Mouse (Mus musculus) skeletal muscle tissue, adult 2 months (tissue): ENCODE data around the gene Ears2.

Experiments
- DNase-seq: peaks from one replicate; pipeline ENCODE4 v3.0.0-alpha.2; 2012; ENCODE audit warnings: low read depth, low spot score

Ears2 gene

DNA sequence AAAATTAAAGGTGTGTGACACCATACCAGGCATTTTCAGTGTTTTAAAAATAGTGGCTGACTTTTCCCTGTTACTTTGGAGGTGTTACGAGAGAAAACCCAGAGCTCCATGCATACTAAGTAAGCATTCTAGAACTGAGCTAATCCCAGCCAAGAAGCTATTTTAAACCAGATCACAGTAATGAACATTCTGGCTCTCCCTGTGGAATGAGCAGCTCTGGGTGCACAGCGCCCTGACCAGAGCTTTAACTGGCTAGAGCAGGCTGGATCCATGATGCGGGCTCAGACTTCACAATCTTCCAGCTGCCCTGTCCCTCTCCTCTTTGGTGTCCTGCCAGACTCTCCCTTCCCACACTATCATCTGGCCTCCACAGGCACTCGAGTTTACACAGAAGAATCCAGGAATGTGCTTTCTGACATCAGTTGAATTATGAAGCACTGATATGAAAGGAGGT is 21.9 kb downstream of the Ears2 start:
- peak; percentile 58 for DNase-seq

- no peak for DNase-seq
Observed at GRCm38 (mm10) chr7:122044106-122044505, 23.0 kb downstream of the Ears2 start.

DNA sequence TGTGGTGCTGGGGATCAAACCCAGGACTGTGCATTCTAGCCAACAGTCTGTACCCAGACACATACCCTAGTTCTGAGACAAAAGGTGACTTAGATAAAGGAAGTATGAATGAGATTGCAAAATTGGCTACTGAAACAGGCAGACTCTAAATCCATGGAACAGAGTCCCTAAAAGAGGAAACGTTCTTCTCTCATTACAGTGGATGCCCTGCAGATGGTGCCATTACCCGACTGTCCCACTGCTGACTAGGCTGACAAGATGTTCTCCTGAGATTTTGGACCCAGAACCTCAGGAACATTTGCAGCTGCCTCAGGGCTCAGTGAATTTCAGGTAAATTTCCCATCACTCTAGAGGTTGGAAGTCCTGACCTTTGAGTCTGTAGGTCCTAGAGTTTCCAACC is 32.7 kb downstream of the Ears2 start:
- no peak for DNase-seq

DNA sequence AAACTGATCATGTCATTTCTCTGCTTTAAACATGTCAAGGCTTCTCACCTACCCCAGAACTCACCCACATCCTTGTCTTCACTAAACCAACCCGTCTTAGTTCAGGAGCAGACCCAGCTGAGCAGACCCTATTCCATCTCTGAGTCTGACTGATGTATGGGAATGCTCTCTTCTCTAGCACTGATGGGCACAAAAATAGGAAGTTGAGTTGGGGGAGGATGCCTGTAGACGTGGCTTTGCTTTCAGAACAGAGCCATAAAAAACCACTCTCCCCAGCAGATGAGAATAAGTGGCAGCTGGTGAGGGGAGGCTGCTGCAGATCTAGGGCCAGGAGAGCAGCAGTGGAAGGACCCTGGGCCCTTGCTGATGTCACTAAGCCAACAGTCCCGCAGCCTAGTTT is 33.7 kb downstream of the Ears2 start:
- no peak for DNase-seq

DNA sequence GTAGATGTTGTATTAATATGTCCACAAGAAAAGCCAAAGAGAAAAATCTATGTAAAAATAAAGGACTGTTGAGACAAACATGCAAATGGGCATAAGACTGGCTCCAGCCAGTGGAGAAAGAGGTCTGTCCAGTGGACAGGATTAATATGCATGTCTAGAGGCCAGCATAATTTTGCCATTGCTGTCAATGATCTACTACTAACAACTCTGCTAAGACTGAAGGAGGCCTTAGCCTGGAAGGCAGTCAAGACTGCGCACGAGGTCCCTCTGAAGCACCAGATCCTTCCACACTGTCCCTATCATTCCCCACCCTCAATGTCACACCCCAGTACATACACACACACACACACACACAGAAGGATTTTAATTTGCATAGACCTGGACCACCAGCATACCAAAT is 44.9 kb downstream of the Ears2 start:
- no peak for DNase-seq

DNA sequence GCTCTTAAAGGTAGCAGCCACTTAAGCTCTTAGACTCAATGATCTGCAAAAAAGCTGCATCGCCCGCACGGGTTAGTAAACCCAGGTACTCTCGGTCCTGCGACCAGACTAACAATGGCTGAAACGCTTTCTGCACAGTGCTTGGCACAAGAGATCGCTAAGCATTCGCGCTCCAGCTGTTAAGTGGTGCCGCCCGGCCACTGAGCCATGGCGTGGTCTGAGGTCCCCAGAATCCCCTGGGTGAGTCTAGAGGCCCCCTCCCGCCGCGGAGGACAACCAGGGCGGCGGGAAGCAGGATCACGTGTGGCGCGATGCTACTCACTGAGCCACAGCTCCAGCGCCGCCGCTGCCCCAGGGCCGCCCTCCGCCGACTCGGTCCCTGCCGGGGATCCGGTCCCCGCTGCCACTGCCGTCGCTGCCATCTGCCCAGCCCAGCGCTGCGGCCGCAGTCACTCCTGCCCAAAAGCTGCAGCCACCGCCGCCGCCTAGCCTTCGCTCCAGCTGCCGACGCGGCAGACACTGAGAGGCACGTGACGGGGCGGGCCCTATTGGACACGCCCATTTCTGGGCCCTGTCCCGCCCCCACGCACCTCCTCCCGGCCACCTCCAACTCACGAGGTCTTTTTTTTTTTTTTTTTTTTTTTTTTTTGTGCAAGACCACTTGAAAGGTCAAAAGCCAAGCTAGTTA is 46.3 kb downstream of the Ears2 start, which contains the start of gene Gga2:
Gene Gga2, minus strand, starts transcription at position 556 of the 688 bp plus-strand sequence.
- DNase-seq, result peak; percentile 84

DNA sequence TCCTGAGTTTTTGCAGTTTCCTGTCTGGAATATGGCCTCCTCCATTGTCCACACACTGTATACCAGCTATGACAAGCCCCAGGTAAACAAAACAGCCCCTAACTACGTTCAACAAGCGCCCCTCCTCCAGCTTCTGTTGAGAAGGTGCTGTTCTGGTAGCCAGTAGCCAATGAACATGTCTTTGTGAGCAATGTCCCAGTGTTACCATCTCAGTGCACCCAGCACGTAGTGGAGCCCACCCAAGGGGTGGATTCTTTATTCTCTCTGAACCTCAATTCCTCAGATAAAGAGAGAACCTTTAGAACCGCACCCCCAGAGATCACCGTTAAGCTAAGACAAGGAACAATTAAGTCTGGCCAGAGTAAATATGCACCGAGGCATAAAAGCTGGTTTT is 46.8 kb downstream of the Ears2 start:
- no peak for DNase-seq

DNA sequence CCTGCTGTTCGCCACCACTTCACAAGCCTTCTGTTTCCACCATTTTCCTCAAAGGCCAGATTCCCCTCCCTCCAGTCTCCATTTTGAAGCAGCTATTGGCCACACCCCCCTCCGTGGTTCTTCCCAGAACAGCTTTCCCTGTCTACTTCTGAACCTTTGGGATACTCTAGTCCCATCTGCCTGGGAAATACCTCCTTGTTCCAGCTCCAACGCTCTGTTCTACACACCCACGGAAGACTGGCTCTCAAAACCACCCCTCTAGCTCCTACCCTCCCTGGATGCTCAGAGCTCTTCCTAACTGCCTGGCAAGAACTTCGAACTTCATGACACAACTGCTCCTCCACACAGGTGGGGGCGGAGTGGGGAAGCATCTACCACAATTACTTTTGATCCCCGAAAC is 48.1 kb downstream of the Ears2 start:
- DNase-seq, result no peak

GRCm38 (mm10) chr7:122018247-122018646 is 48.8 kb downstream of the Ears2 start:
- no peak for DNase-seq

DNA sequence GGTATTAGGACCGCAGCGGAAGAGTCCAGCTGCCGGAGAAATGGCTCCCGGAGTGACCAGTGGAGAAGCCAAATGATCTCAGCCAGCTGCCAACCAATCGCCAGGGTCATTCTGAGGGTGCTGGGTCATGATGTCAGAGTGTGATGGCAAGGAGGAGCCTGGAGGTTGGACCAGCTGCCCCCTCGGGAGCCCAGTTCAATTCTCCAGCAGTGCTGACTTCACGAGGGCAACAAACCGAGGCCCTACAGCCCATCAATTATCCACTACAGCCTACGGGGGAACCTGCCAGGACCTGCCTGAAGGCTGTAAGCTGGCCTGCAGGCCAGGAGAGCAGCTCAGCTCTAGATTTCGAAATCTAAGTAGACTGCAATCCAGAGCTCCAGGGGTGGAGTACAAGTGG is 51.3 kb downstream of the Ears2 start:
- peak; percentile 47 for DNase-seq

DNA sequence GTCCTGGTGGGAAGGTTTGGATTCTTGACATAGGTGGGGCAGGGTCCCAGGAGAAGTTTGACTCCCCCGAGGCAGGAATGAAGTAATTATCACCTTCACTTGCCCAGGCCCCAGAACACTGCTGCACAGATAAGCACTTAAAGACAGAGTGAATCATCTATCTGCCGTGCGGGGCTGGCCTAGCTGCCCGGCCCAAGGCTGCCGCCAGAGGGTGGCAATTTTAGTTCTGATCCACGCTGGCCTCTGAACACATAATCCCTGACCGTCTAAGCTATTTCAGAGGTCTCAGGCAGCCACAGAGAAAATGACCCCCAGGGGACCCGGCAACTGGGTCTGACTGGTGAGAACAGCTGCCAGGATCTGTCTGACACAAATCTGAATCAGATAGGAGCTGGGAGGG is 52.0 kb downstream of the Ears2 start:
- peak; percentile 24 for DNase-seq

DNA sequence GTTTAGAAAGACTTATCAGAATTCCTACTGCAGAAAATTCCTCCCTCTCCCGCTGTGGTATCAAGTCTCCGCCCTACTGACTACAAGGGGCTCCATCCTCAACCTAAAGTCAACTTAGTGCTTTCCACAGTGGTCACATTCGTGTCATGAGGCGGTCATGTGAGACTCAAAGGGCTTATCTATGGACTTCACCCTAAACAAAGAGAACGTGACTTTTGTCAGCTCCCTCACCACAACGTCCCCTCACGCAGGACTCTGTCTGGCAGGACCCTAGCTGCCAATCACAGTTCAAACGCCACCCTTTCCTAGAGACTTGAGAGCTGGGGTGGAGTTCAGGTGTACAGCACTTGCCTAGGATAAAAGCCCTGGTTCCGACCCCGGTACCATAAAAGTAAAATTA is 54.1 kb downstream of the Ears2 start:
- DNase-seq, result no peak

DNA sequence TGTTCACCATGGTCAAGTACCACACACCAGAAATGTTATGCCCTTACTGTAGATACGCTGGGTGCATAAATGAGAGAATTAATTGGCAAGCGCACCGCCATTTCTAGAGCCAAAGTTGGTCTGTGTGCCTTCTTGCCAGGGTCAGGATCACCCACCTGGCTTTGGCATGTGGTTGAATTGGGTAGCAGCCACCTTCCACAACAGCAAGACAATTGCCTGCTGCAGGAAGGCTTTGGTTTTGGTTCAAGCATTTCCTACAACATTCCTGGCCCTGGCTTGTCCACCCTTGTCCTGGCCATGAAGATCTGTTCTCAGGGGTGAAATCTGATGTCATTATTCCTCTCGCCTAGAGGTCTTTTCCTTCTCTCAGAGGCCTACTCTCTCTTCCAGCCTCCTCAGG is 54.7 kb downstream of the Ears2 start:
- DNase-seq, result no peak

- no peak for DNase-seq
Observed at GRCm38 (mm10) chr7:122000396-122000795, 66.7 kb downstream of the Ears2 start.

GRCm38 (mm10) chr7:121995961-121996360 is 71.1 kb downstream of the Ears2 start:
- no peak for DNase-seq
